Mouse (Mus musculus) erythroblast, embryonic 14.5 days (primary cell): Measurements from ENCODE around the gene Ccpg1os. TPM values are rescaled to one million over a fixed set of nuclear protein-coding genes. Genes with fewer than 3 reads are reported as not detected.

Experiments used
- H3K27me3 ChIP-seq: 2 replicates; pipeline ENCODE4 v1.6.1; 2012; ENCODE audit warnings: inconsistent platforms; ENCODE audit not compliant: control insufficient read depth
- H3K36me3 ChIP-seq: 2 replicates; pipeline ENCODE4 v1.6.1; 2012; ENCODE audit warnings: mild to moderate bottlenecking, inconsistent platforms; ENCODE audit not compliant: control insufficient read depth
- H3K4me1 ChIP-seq: 2 replicates; pipeline ENCODE4 v1.6.1; 2012; ENCODE audit warnings: inconsistent platforms; ENCODE audit not compliant: control insufficient read depth
- H3K4me3 ChIP-seq: replicated peaks from 2 replicates; pipeline ENCODE3; 2012; ENCODE audit warnings: moderate library complexity, mild to moderate bottlenecking, inconsistent platforms
- H3K9me3 ChIP-seq: 2 replicates; pipeline ENCODE4 v1.6.1; 2012; ENCODE audit warnings: low read length, inconsistent platforms, mixed read lengths; ENCODE audit not compliant: control insufficient read depth
- GATA1 ChIP-seq: IDR thresholded peaks from 2 replicates; pipeline ENCODE4 v1.6.1; 2012; ENCODE audit warnings: low read length, inconsistent platforms, mixed read lengths
- TAL1 ChIP-seq: IDR thresholded peaks from 3 replicates; pipeline ENCODE4 v1.6.1; 2012; ENCODE audit warnings: low read length, inconsistent platforms, mixed read lengths
- polyA plus RNA-seq: library from polyadenylated mRNA; stranded (reverse); fragments of >175 nt; gene quantifications from 2 replicates; pipeline ENCODE4 v1.2.3, GENCODE M21; 2012

The Ccpg1os gene
- polyA plus RNA-seq, 1 experiment, result 0.05 TPM

GRCm38 (mm10) chr9:72991420-72991819, 6.2 kb upstream of the Ccpg1os start:
- H3K27me3 ChIP-seq, result no peaks in the 10 kb centered on the region
- H3K9me3 ChIP-seq, result no peaks in the 10 kb centered on the region
- peaks cover 4% of the 10 kb centered on the region for H3K4me1 ChIP-seq
- TF ChIP-seq GATA1 (no peak), TAL1 (no peak)
- H3K36me3 ChIP-seq, result no peaks in the 10 kb centered on the region
- H3K4me3 ChIP-seq, result no peak overlapping the region

GRCm38 (mm10) chr9:72988706-72989105, 3.5 kb upstream of the Ccpg1os start:
- TF ChIP-seq GATA1, result no peak
- TF ChIP-seq TAL1, result no peak
- H3K36me3 ChIP-seq, result no peaks in the 10 kb centered on the region
- peaks cover 23% of the 10 kb centered on the region for H3K4me1 ChIP-seq
- H3K9me3 ChIP-seq, result no peaks in the 10 kb centered on the region
- no peak overlapping the region for H3K4me3 ChIP-seq
- no peaks in the 10 kb centered on the region for H3K27me3 ChIP-seq

GRCm38 (mm10) chr9:72987703-72988102, 2.5 kb upstream of the Ccpg1os start:
- peaks cover 23% of the 10 kb centered on the region for H3K4me1 ChIP-seq
- TF ChIP-seq GATA1 (no peak), TAL1 (no peak)
- H3K27me3 ChIP-seq, result no peaks in the 10 kb centered on the region
- no peaks in the 10 kb centered on the region for H3K9me3 ChIP-seq
- no peaks in the 10 kb centered on the region for H3K36me3 ChIP-seq
- H3K4me3 ChIP-seq, result no peak overlapping the region

- Histone ChIP-seq H3K9me3 (no peaks in the 10 kb centered on the region), H3K4me3 (no peak overlapping the region), H3K27me3 (no peaks in the 10 kb centered on the region), H3K4me1 (peaks cover 23% of the 10 kb centered on the region), H3K36me3 (no peaks in the 10 kb centered on the region)
- TF ChIP-seq GATA1, result no peak
- no peak for TF ChIP-seq TAL1
Measured at GRCm38 (mm10) chr9:72983066-72983465, 2.1 kb downstream of the Ccpg1os start.

GRCm38 (mm10) chr9:72975242-72975641, 9.9 kb downstream of the Ccpg1os start:
- TF ChIP-seq GATA1, result no peak
- TF ChIP-seq TAL1, result no peak
- no peak overlapping the region for H3K4me3 ChIP-seq
- no peaks in the 10 kb centered on the region for H3K27me3 ChIP-seq
- H3K4me1 ChIP-seq, result no peaks in the 10 kb centered on the region
- no peaks in the 10 kb centered on the region for H3K9me3 ChIP-seq
- H3K36me3 ChIP-seq, result no peaks in the 10 kb centered on the region

GRCm38 (mm10) chr9:72974734-72975133, 10.4 kb downstream of the Ccpg1os start:
- Histone ChIP-seq H3K9me3 (no peaks in the 10 kb centered on the region), H3K4me3 (no peak overlapping the region), H3K36me3 (no peaks in the 10 kb centered on the region), H3K27me3 (no peaks in the 10 kb centered on the region), H3K4me1 (no peaks in the 10 kb centered on the region)
- TF ChIP-seq GATA1 (no peak), TAL1 (no peak)

GRCm38 (mm10) chr9:72972984-72973383, 12.2 kb downstream of the Ccpg1os start:
- H3K9me3 ChIP-seq, result no peaks in the 10 kb centered on the region
- no peak for TF ChIP-seq GATA1
- TF ChIP-seq TAL1, result no peak

GRCm38 (mm10) chr9:72972435-72972834, 12.7 kb downstream of the Ccpg1os start:
- H3K4me3 ChIP-seq, result no peak overlapping the region
- no peaks in the 10 kb centered on the region for H3K9me3 ChIP-seq
- no peak for TF ChIP-seq TAL1
- no peak for TF ChIP-seq GATA1
- no peaks in the 10 kb centered on the region for H3K36me3 ChIP-seq
- no peaks in the 10 kb centered on the region for H3K4me1 ChIP-seq
- H3K27me3 ChIP-seq, result no peaks in the 10 kb centered on the region

More at GRCm38 (mm10) chr9:72972984-72973383, 12.2 kb downstream of the Ccpg1os start:
- H3K4me3 ChIP-seq, result no peak overlapping the region
- H3K36me3 ChIP-seq, result no peaks in the 10 kb centered on the region
- no peaks in the 10 kb centered on the region for H3K4me1 ChIP-seq
- H3K27me3 ChIP-seq, result no peaks in the 10 kb centered on the region

- Histone ChIP-seq H3K27me3 (no peaks in the 10 kb centered on the region), H3K36me3 (no peaks in the 10 kb centered on the region), H3K4me1 (no peaks in the 10 kb centered on the region), H3K4me3 (no peak overlapping the region), H3K9me3 (no peaks in the 10 kb centered on the region)
- TF ChIP-seq GATA1, result no peak
- no peak for TF ChIP-seq TAL1
Measured at GRCm38 (mm10) chr9:72969874-72970273, 15.3 kb downstream of the Ccpg1os start.

GRCm38 (mm10) chr9:72968349-72969061, 16.7 kb downstream of the Ccpg1os start:
- Histone ChIP-seq H3K36me3 (no peaks in the 10 kb centered on the region), H3K4me3 (no peak overlapping the region), H3K4me1 (no peaks in the 10 kb centered on the region), H3K27me3 (no peaks in the 10 kb centered on the region), H3K9me3 (no peaks in the 10 kb centered on the region)
- TF ChIP-seq GATA1, result no peak
- TF ChIP-seq TAL1, result no peak
